Mouse (Mus musculus) ES-E14 (cell line): ENCODE data around the gene Cyth3.

Experiments used
- CHD2 ChIP-seq: IDR thresholded peaks from 2 replicates; pipeline ENCODE4 v1.6.1; 2014; ENCODE audit warnings: mild to moderate bottlenecking, low read depth, low read length, inconsistent platforms
- ZC3H11A ChIP-seq: IDR thresholded peaks from 2 replicates; pipeline ENCODE4 v1.6.1; 2012; ENCODE audit warnings: low read depth, mild to moderate bottlenecking, inconsistent platforms, low read length, borderline replicate concordance

DNA sequence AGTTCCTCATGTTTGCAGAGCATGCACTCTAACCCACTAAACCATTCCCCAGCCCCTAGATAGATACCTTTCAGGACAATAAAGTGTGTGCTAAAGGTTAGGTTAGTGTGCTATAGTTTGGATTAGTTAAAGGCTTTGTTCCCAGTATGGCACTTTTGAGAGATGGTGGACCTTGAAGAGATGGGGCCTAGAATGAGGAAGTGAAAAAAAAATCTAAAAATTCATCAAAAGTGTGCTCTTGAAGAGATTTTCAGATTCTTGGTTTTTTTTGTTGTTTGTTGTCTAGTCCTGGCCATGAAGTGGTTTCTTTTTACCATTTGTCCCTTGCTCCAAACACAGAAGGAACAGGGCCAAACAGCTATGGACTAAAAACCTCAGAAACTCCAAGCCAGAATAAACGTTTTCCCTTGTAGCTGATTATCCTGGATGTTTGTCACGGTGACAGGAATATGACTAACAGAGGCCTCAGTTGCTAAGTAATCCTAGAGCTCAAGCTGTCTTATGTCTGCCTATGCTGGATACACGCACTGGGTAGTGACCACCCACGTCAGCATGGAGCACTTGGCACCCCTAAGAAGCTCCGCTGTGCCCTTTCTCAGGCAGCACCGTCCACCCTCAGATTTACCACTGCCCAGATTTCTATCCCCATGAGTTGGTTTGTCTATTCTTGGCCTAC lies 48.6 kb downstream of the Cyth3 start:
- TF ChIP-seq CHD2 (no peak), ZC3H11A (no peak)
